Mouse (Mus musculus) liver, embryonic 14.5 days (tissue): ENCODE data around the gene Cacng2.

Experiments used
- CTCF ChIP-seq: IDR thresholded peaks from 2 replicates; pipeline ENCODE4 v1.5.1; 2016; ENCODE audit warnings: antibody characterized with exemption, low read depth, control low read depth
- EP300 ChIP-seq: IDR thresholded peaks from 2 replicates; pipeline ENCODE4 v1.6.1; 2016; ENCODE audit warnings: antibody characterized with exemption, low read depth

GRCm38 (mm10) chr15:78116936-78117335 lies 2.9 kb downstream of the Cacng2 start:
- TF ChIP-seq CTCF (no peak), EP300 (no peak)
